Mouse (Mus musculus): ENCODE measurements at regions not wholly inside any gene's neighbourhood (a gene's known extent, or its start where the extent isn't known, plus 50 kb on each side); places are given as distances from the start of the nearest gene placed in this dataset.

- no peak for DNase-seq
These were observed 171.2 kb downstream of the Gria2 start for GRCm38 (mm10) chr3:80631391-80631790.

- no peak for DNase-seq
These were observed 192.2 kb downstream of the Gria2 start for GRCm38 (mm10) chr3:80610414-80610813.

DNA sequence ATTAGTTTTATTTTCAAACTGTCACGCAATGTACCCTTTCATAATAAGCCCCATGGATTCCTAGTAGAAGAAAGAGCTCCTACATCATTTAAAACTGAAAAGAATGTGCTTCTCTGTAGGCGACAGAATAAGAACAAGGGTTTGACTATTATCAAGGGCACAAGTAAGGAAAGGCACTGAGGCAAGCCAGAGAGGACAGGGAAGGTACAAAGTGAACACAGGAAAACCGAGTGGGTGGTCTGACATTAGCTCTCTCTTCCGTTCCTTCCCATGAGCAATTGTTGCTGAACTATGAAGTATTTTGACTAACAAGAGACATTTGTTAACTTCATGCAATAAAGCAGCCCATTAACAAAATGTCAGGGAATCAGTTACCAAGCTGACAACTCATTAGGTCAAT, 194.2 kb downstream of the Gria2 start:
- no peak for DNase-seq

DNA sequence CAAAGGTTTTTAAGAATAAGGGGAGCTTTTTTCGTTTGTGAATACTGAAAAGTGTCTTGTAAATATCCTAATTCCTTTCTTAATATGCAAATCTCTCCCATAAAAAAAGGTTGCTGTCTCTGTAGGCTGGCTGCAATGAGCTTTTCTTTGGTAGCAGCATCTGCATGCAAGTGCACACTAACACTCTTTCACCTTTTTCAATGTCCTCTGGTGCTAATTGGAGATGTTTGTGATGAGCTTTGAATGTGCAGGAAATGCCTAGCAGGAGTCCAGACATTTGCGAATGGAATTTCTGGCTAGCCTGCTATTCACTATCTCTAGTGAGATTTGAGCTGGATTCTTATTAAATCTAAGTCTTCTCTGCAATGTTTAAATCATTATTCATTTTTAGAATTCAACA, 194.8 kb downstream of the Gria2 start:
- no peak for DNase-seq

DNA sequence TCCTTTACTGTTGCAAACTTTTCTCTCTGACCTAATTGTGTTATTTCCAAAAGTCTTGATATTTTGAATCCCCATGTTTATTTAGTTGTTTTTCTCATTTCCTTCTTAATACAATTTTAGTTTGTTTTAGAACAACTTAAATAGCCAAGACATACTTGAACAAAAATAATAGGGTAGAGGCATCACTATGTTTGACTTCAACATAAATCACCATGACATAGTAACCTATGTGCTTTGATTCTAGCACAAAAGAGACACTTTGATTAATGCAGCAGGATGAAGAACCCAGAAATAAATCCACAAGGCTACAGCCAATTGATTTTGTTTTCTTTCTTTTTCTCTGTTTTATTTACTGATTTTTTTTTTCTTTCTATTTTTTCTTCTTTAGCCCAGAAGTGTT, 205.1 kb downstream of the Gria2 start:
- no peak for DNase-seq

DNA sequence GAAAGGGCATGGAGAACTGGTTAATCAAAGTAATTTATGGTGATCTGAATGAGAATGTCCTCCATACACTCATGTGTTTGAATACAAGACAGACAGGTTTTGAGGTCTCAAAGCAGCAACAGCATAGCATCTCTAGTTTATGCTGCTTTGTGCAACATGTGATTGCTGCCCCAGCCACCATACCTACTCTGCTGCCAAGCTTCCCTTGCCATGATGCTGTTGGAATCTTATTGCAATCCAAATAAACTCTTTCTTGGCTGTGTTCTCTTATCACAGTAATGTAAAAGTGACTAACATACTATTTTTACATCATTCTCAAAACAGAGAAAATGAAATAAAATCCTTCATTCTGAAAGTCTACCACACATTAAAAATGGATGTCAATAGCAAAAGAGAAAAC, 235.1 kb downstream of the Gria2 start:
- no peak for DNase-seq

DNA sequence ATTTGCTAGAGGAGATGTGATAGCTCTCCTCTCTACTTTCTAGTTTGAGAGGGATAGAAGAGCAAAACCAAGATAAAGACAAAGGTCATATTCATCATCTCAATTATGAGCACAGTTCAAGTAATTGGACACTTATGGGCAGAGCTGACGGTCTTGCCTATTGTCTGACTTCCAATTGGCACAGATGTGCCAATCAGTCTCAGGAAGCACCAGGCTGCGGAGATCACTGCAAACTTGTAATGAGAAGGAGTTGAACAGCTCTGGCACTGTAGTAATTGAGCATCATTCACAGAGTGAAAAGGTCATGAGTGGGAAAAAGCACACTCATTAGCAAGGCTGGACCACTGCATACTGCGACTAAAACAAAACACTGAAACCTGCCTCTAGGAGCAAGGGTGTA, 236.4 kb downstream of the Gria2 start:
- DNase-seq, result no peak

DNA sequence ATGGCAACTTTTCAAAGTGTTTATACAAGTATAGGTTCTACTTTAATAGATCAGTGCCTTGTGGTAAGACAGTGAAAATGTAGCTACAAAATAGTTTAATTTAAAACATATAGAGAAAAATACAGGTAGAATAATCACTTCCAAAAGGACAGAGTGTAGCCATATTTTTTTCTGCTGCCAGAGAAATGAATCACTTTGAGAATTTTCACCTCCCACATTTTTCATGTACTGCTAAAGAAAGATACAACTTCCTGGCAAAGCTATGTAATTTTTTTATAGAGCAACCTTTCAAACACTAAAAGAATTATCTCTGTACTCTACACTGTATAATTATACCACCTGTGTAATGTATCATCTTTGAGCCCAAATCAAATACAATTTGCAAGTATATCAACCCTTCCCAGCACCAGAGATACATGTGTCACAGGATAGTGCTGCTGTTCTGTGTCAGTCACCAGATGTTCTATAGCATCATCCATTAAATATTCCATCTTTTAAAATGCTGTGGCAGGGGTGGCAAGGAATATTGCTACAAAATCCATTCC, 256.4 kb downstream of the Gria2 start:
- no peak for DNase-seq

DNA sequence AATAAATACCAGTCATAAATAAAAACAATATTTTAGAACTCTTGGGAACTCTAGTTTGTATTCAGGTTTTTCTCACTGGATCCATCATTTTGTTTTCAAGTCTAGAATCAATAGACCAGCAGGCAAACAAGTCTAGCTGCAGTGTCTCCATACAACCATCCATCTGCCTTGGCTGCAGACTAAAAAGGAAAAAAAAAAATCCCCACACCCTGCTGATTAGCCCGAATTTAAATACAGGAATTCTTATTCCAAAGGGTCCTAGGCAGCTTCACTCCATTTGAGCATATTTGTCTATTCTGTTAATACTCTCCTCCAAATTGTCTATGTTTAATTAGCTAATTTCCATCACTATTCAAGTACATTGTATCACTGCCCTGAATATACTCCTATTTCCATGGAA, 258.9 kb downstream of the Gria2 start:
- no peak for DNase-seq

GRCm38 (mm10) chr3:80541382-80541781, 261.3 kb downstream of the Gria2 start:
- no peak for DNase-seq

DNA sequence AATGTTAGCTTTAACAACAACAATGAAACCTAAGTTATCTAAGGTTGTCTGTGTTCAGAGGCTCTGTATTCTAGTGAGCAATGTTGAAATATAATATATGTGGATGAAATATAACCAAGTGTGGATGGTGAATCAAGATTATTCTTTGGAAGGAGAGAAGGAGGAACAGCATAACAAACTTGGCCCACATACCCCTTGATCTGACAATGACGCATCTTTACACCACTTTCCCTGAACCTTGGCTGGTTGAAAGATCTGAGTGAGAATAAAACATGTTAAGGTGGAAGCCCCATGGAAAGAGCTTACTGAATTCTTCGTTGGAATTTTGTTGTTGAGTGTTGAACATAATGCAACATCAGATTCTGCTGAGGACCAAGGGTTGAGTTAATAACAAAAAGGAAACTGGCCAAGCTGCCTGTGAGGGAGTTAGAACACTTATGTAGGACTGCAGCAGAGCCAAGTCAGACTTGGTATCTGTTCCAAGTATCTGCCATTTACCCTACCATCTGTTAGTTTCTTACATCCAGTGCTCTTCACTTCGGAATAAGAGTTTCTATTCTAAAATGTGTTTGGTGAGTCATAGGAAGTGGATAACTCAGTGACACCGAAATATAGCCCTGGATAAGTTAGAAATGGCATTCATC, 268.8 kb downstream of the Gria2 start:
- DNase-seq, result no peak

DNA sequence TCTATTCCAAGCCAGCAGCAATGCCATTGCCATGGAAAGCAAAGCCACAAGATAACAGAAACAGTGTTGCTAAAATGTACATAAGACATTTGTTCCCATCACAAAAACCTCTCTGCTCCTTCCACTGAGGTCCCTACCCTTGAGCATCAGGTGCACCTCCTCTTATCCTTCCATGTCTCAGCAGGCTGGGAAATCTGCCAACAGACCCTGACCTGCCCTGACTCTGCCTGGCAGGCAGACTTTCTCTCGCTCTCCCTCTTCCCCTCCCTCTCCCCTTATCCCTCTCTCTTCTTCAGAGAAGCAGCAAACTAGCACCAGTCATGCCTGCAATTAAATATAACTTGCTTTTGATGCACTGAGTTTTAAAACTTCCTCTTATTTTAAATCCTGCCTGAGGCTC, 288.6 kb downstream of the Gria2 start:
- DNase-seq, result peak; percentile 36

GRCm38 (mm10) chr3:80509185-80509584, 293.4 kb downstream of the Gria2 start:
- no peak for DNase-seq

DNA sequence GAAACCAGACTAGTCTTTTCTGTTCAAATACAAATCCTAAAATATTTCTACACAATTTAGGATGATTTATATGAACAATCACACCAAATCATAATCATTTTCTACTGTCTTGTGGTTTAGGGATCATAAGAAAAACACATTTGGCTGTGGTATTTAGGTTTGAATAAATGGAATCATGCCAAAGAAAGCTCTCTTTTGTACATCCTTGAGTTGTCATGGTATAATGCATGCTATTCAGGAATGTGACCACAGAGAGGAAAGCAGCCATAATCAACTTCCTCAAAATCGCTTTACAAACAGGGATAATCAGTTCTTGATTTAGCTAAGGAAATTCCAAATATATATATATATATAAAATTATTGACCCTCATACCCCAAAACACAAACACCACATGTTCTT, 295.9 kb downstream of the Gria2 start:
- no peak for DNase-seq

GRCm38 (mm10) chr3:80501117-80501516, 301.5 kb downstream of the Gria2 start:
- DNase-seq, result no peak

GRCm38 (mm10) chr3:80496556-80496955, 306.1 kb downstream of the Gria2 start:
- no peak for DNase-seq

DNA sequence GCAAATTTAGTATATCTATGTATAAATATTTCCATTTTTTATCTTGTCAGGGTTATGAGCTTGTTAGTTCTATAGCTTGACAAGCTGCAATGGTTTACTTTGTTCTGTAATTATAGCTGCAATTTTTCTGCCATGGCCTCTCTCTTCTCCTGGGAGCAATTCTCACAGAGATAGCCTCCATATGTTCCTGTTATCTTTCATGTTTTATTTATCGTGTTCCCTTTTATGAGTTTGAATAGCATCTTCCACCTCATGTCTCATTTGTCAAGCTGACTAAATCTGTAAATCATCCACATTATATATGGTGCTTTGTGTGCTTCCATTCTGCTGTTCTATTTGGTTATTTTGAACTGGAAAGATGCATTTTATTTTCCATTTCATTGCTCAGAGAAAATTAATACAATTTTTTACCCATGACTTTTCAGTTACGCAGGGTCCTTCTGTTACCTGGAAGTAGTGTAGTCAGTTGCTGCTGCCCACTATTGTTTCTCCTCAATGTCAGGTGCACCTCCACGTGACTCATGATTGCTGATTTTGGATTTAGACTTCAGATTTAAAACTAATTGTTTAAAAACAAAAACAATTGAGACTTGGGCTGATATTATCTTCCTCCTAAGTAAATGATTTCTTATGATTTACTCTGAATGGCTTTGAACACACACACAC, 318.3 kb downstream of the Gria2 start:
- DNase-seq, result no peak

GRCm38 (mm10) chr3:80478676-80479075, 324.0 kb downstream of the Gria2 start:
- DNase-seq, result no peak

GRCm38 (mm10) chr3:80473686-80474085, 328.9 kb downstream of the Gria2 start:
- DNase-seq, result peak; percentile 23
